Mouse (Mus musculus): ENCODE results near the gene Uba3.

DNA sequence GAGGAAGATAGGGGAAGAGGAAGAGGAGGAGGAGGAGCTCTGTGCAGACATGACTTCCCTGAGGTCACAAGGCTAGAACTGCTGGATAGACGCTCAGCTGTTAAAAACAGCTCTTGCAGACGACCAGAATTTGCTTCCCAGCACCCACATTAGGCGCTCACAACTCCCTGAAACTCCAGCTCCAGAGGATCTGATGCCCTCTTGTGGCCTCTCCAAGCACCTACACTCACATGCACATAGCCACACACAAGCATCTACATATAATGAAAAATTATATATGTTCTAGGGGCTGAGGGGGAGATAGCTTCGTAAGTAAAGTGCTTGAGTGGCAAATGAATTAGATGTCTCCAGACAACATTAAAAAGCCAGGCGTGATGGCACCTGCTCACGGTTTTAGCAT is 33.9 kb upstream of the Uba3 start:
- TF ChIP-seq CTCF (conservative IDR thresholded peaks at IDR 0.05; ENCODE audit: low read length): peak; percentile 52
- no peak for TF ChIP-seq NANOG (IDR thresholded peaks at IDR 0.05; ENCODE audit: borderline replicate concordance, low read length)
- no peak for TF ChIP-seq POU5F1 (IDR thresholded peaks at IDR 0.05; ENCODE audit: borderline replicate concordance, low read length)

Measured in E14TG2a.4 (cell line).